Mouse (Mus musculus) activated CD4-positive, CD25-positive, alpha-beta regulatory T cell (primary cell): ENCODE data around the gene Hes5. TPM values are rescaled to one million over a fixed set of nuclear protein-coding genes. Genes with fewer than 3 reads are reported as not detected.

Experiments used
- polyA plus RNA-seq, 2 experiments: library from polyadenylated mRNA; unstranded; fragments of 100-300 nt; shearing (Covaris generic); gene quantifications; one replicate each; pipeline ENCODE4 v1.2.1; 2017

The Hes5 gene
- polyA plus RNA-seq: 1 to 10 TPM in 1 of 2 experiments, not detected in 1; 2.0 TPM

DNA sequence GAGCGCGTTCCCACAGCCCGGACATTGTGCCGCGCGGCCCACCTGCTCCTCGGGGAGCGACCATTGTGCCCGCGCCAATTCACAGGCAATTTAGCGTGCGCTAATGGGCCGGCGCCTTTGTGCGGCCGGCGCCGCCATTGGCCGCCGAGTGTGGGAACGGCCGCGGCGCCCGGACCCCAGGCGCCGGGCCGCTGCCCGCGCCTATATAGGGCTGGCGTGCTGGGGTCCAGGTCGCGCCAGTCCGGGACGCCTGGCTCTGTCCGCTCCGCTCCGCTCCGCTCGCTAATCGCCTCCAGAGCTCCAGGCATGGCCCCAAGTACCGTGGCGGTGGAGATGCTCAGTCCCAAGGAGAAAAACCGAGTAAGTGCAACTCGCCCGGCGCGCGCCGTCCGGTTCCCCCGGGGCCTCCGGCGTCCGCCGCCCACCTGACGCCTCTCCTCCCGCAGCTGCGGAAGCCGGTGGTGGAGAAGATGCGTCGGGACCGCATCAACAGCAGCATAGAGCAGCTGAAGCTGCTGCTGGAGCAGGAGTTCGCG is at the start of gene Hes5:
Gene Hes5, plus strand, starts transcription at position 234 of the 536 bp plus-strand sequence.

DNA sequence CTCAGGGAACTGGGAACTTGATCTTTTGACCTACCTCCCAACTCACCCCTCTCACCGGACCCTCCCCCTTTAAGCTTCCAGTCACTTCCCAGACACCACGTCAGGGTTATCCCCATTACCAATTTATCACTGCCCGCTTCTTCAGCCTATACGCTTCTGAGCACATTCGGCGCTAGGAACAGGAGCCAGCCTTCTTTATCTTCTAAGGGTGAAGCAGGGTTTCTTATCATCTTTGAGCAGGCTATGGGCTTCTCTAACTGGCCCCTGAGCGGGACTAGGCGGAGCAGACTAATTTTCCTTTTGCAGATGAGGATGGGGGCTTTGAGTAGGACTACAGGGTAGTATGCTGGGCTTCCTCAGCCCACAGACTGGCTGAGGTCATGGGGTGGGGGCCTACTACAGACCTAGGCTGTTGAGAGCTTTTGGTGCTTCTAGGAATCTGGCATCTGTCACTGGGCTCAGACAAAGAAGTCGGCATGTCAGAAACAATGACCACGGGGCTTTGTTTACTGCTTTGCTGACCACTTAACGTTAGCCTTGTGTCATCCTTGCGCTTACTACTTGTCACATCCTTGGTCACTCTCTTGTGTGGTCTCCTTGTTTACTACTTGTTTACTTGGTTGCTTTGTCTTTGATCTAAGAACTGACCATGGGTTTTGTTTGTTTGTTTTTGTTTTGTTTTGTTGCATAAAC is 32.2 kb upstream of the Hes5 start, which contains the start of gene Tnfrsf14:
Gene Tnfrsf14, minus strand, starts transcription at position 169 of the 693 bp plus-strand sequence.

DNA sequence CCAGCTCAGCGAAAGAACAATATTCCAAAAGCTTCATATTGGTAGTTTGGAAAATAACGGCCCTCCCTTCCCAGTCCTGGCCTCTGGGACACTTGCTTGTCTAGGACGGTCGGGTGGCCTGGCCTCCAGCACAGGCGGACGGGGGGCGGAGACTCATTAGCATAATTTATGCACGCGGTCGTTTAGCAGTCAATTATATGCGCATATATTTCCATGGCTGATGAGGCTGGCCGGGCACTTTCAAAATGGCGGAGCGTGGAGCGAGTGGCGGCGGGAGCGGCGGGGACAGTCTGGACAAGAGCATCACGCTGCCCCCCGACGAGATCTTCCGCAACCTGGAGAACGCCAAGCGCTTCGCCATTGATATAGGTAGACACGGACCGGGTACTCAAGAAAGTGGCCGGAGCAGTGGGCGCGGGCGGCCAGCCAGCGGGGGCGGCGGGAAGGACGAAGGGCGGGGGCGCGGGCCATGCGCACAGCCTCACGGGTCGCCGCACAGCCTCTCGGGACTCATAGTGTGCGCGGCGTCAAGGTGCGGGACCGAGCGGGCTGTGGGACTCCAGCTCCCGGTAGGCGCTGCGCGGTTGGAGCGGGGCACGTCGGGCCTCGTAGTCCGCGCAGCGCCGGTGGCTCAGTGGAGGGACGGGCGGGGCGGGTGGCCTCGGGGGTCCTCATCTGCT is 3.3 kb downstream of the Hes5 start, which contains the start of gene Pank4:
Gene Pank4, plus strand, starts transcription at position 223 of the 680 bp plus-strand sequence.

Other genes starting within 250 kb of the Hes5 start
- under 1 TPM in 1 of 2 experiments, not detected in 1; 0.38 TPM for gene Ttc34, start 123.5 kb upstream of the Hes5 start, polyA plus RNA-seq
- gene Mmel1, start 91.3 kb upstream of the Hes5 start, polyA plus RNA-seq: not detected
- 1 to 10 TPM; 4.6 to 7.9 TPM for gene Fam213b, start 61.8 kb upstream of the Hes5 start, polyA plus RNA-seq
- 10 to 100 TPM in 1 of 2 experiments, 1 to 10 TPM in 1; 7.7 to 10.2 TPM for gene Tnfrsf14, start 32.4 kb upstream of the Hes5 start, polyA plus RNA-seq
- 10 to 100 TPM; 37.2 to 56.9 TPM for gene Pank4, start 3.2 kb downstream of the Hes5 start, polyA plus RNA-seq
- gene Plch2, start 95.9 kb downstream of the Hes5 start, polyA plus RNA-seq: under 1 TPM in 1 of 2 experiments, not detected in 1; 0.05 TPM
- gene Pex10, start 106.1 kb downstream of the Hes5 start, polyA plus RNA-seq: 10 to 100 TPM; 11.0 to 11.5 TPM
- gene Rer1, start 125.5 kb downstream of the Hes5 start, polyA plus RNA-seq: 100 to 1,000 TPM; 191 to 203 TPM
- gene Morn1, start 125.7 kb downstream of the Hes5 start, polyA plus RNA-seq: 1 to 10 TPM; 1.3 to 2.3 TPM